Mouse (Mus musculus) liver, postnatal 0 days (tissue): ENCODE results near the gene Slc35f6.

Experiments used
- CTCF ChIP-seq: sonication (generic); IDR thresholded peaks from 2 replicates; pipeline ENCODE4 v1.5.1; 2016; ENCODE audit warnings: antibody characterized with exemption, low read depth
- EP300 ChIP-seq: IDR thresholded peaks from 2 replicates; pipeline ENCODE4 v1.6.1; 2016; ENCODE audit warnings: antibody characterized with exemption, low read depth, mild to moderate bottlenecking

- TF ChIP-seq CTCF (no peak), EP300 (no peak)
Observed at GRCm38 (mm10) chr5:30605649-30606048, 42.1 kb upstream of the Slc35f6 start.
